Mouse (Mus musculus): Measurements from ENCODE around the gene Slc25a39.

The Slc25a39 gene

GRCm38 (mm10) chr11:102353021-102353431, 54.7 kb downstream of the Slc25a39 start:
- no peak for DNase-seq (ENCODE audit: extremely low read depth, insufficient read length, low spot score)

Measured in 3134 (cell line).